Mouse (Mus musculus): ENCODE data around the gene Lrrc8d. TPM values are rescaled to one million over a fixed set of nuclear protein-coding genes. Genes with fewer than 3 reads are reported as not detected.

Lrrc8d gene
- polyA plus RNA-seq, 1 experiment from 2014 or later = 20.5 TPM

DNA sequence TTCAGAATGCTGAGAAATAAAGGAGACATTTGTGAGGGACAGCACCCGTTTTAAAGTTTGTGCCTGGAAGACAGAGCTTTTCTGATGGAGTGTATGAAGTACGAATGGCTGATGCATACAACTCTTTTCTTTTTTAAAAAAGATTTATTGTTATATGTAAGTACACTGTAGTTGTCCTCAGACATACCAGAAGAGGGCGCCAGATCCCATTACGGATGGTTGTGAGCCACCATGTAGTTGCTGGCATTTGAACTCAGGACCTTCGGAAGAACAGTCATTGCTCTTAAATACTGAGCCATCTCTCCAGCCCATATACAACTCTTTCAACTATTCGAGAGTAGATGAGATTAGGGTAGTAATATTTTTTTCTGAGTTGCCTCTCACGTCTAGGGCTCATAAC, 8.1 kb upstream of the Lrrc8d start:
- Histone ChIP-seq H3K36me3 (ENCODE audit: insufficient read depth, low read length) (no peaks in the 10 kb centered on the region), H3K9me3 (ENCODE audit: low read length) (no peaks in the 10 kb centered on the region), H3K4me3 (ENCODE audit: low read depth, low read length) (no peak overlapping the region), H3K9ac (replicated peaks; ENCODE audit: low read depth) (no peak overlapping the region), H3K27ac (ENCODE audit: low read length) (no peak overlapping the region), H3K27me3 (replicated peaks; ENCODE audit: insufficient read depth, low read length) (no peaks in the 10 kb centered on the region), H3K4me2 (replicated peaks; ENCODE audit: low read depth, low read length) (no peak overlapping the region), H3K4me1 (ENCODE audit: insufficient read depth, low read depth, low read length) (0 out of 2 replicates have a peak, but pooled peaks cover 4% of the 10 kb centered on the region)
- TF ChIP-seq CTCF (IDR thresholded peaks at IDR 0.05) (peak; percentile 62), EP300 (IDR thresholded peaks at IDR 0.05) (no peak)
- DNase-seq (ENCODE audit: low spot score) (no peak), ATAC-seq (no peak)
- 80% methylated on average over 7 of the region's 7 CpGs for WGBS

DNA sequence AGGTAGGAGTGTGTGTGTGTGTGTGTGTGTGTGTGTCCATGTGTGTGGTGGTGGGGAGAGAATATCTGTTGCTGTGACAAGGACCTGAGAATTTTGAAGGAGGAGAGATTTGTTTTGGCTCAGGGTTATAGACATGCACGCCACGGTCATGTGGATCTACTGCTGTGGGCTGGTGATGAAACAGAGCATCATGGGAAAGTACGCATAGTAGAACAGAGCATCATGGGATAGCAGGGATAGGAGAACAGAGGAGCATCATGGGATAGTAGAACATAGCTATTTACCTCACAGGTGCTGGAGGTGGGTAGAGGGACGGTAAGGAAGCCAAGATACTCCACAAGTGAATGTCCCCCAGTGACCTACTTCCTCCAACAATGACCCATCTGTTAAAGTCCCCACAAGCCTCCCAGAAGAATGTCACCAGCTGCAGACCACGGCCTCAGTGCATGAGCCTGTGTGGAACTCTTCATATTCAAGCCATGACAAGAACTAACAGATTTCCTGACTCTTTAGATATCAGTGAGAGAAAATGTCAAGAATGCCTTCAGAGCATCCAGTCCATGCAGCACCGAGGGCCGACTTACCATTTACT, 5.3 kb upstream of the Lrrc8d start:
- Histone ChIP-seq H3K27me3 (replicated peaks; ENCODE audit: insufficient read depth, low read length) (no peaks in the 10 kb centered on the region), H3K4me2 (replicated peaks; ENCODE audit: low read depth, low read length) (no peak overlapping the region), H3K27ac (ENCODE audit: low read length) (peak overlapping the region; percentile 29; the same call in 1 of the 2 replicates), H3K4me3 (ENCODE audit: low read depth, low read length) (no peak overlapping the region), H3K36me3 (ENCODE audit: insufficient read depth, low read length) (no peaks in the 10 kb centered on the region), H3K9me3 (ENCODE audit: low read length) (no peaks in the 10 kb centered on the region), H3K4me1 (ENCODE audit: insufficient read depth, low read depth, low read length) (peaks cover 4% of the 10 kb centered on the region; the same call in 1 of the 2 replicates), H3K9ac (replicated peaks; ENCODE audit: low read depth) (no peak overlapping the region)
- DNase-seq (ENCODE audit: low spot score) (no peak), ATAC-seq (no peak)
- TF ChIP-seq CTCF (IDR thresholded peaks at IDR 0.05) (no peak), EP300 (IDR thresholded peaks at IDR 0.05) (no peak)
- 68% methylated on average over 7 of the region's 7 CpGs for WGBS

GRCm38 (mm10) chr5:105696049-105696448, 3.7 kb upstream of the Lrrc8d start:
- peak; percentile 72 for TF ChIP-seq EP300 (IDR thresholded peaks at IDR 0.05)
- no peak for TF ChIP-seq CTCF (IDR thresholded peaks at IDR 0.05)
- H3K4me2 ChIP-seq (replicated peaks; ENCODE audit: low read depth, low read length) = no peak overlapping the region
- no peak overlapping the region for H3K4me3 ChIP-seq (ENCODE audit: low read depth, low read length)

GRCm38 (mm10) chr5:105697886-105698285, 1.9 kb upstream of the Lrrc8d start:
- Histone ChIP-seq H3K4me3 (ENCODE audit: low read depth, low read length) (no peak overlapping the region), H3K36me3 (ENCODE audit: insufficient read depth, low read length) (no peaks in the 10 kb centered on the region), H3K9me3 (ENCODE audit: low read length) (no peaks in the 10 kb centered on the region), H3K27me3 (replicated peaks; ENCODE audit: insufficient read depth, low read length) (no peaks in the 10 kb centered on the region), H3K9ac (replicated peaks; ENCODE audit: low read depth) (no peak overlapping the region), H3K4me1 (ENCODE audit: insufficient read depth, low read depth, low read length) (peaks cover under 1% of the 10 kb centered on the region; the same call in 1 of the 2 replicates), H3K4me2 (replicated peaks; ENCODE audit: low read depth, low read length) (no peak overlapping the region), H3K27ac (ENCODE audit: low read length) (peak overlapping the region; percentile 97; the same call in 1 of the 2 replicates)
- WGBS = 77% methylated on average over 3 of the region's 3 CpGs
- ATAC-seq (no peak), DNase-seq (ENCODE audit: low spot score) (no peak)
- no peak for TF ChIP-seq EP300 (IDR thresholded peaks at IDR 0.05)
- no peak for TF ChIP-seq CTCF (IDR thresholded peaks at IDR 0.05)

More at GRCm38 (mm10) chr5:105696049-105696448, 3.7 kb upstream of the Lrrc8d start:
- Histone ChIP-seq H3K9me3 (ENCODE audit: low read length) (no peaks in the 10 kb centered on the region), H3K27ac (ENCODE audit: low read length) (no peak overlapping the region), H3K27me3 (replicated peaks; ENCODE audit: insufficient read depth, low read length) (no peaks in the 10 kb centered on the region), H3K9ac (replicated peaks; ENCODE audit: low read depth) (no peak overlapping the region), H3K4me1 (ENCODE audit: insufficient read depth, low read depth, low read length) (peaks cover 4% of the 10 kb centered on the region; the same call in 1 of the 2 replicates), H3K36me3 (ENCODE audit: insufficient read depth, low read length) (no peaks in the 10 kb centered on the region)
- DNase-seq (ENCODE audit: low spot score) (peak; percentile 85), ATAC-seq (peak; percentile 11)
- 51% methylated on average over 6 of the region's 6 CpGs for WGBS

DNA sequence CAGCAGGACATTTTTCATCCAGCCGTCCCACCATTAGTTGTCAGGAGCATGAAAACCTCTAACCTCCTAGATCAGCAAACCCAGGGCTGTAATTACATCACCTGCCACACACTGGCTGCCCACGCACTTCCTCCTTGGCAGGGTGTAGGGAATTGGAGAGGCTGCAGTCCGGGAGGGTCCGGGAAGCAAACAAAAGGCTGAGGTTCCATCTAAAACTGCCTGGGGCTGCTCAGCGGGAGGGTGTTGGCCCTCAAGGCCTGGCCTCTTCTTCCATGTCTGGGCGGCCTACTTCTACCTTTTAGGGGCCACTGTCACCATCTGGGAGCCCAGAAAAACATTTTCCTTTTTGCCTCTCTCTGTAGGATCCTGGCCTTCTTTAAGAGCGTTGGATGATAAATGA, 1.1 kb upstream of the Lrrc8d start:
- no peak overlapping the region for H3K4me3 ChIP-seq (ENCODE audit: low read depth, low read length)
- H3K9ac ChIP-seq (replicated peaks; ENCODE audit: low read depth) = no peak overlapping the region
- peak overlapping the region; percentile 97 for H3K4me2 ChIP-seq (replicated peaks; ENCODE audit: low read depth, low read length)
- TF ChIP-seq EP300 (IDR thresholded peaks at IDR 0.05) (peak; percentile 23; the same call in 1 of the 2 replicates), CTCF (IDR thresholded peaks at IDR 0.05) (peak; percentile 16; the same call in 1 of the 2 replicates)
- no peaks in the 10 kb centered on the region for H3K36me3 ChIP-seq (ENCODE audit: insufficient read depth, low read length)
- DNase-seq (ENCODE audit: low spot score) = peak; percentile 87
- WGBS = 20% methylated on average over 7 of the region's 7 CpGs
- no peaks in the 10 kb centered on the region for H3K27me3 ChIP-seq (replicated peaks; ENCODE audit: insufficient read depth, low read length)
- ATAC-seq = peak; percentile 41
- peaks cover 7% of the 10 kb centered on the region; the same call in 1 of the 2 replicates for H3K4me1 ChIP-seq (ENCODE audit: insufficient read depth, low read depth, low read length)
- no peaks in the 10 kb centered on the region for H3K9me3 ChIP-seq (ENCODE audit: low read length)
- peak overlapping the region; percentile 97 for H3K27ac ChIP-seq (ENCODE audit: low read length)

DNA sequence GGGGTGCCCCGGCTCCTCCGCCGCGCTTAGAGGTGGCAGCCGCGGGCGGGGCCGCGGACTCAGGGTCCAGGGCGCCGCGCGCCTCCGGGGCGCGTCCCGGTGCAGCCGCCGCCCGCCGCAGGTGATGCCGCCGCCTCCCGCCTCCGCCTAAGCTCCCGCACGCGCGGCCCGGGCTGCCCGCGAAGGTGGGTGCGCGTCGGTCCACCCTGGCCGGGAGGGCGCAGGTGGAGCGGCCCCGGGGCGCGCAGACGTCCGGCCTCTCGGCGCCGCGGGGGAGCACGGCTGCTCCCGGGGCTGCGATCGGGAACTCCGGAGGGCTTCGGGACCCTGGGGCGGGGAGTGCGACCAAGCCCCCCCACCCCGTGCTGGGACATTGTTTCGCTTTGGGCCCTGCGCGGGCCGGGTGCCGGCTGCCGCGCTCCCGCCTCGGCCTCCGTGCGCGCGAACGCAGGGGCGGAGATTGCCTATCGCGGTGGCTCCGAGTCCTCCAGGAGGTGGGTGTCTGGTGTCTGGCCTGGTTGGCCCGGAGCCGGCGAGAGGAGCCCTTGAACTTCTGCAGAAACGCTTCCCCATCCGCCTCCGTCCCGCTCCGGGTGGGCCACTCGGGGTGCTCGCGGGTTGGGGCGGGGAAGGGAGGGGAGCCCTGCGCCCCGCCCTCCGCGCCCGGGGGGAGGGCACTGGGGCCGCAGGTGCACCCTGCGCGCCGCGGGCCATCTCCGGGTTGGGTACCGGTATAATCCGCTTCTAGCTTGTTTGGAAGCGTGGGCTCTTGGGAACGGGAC, 492 bp downstream of the Lrrc8d start:
- H3K9ac ChIP-seq (replicated peaks; ENCODE audit: low read depth) = peak overlapping the region; percentile 93
- peak overlapping the region; percentile 97 for H3K4me2 ChIP-seq (replicated peaks; ENCODE audit: low read depth, low read length)
- H3K9me3 ChIP-seq (ENCODE audit: low read length) = no peaks in the 10 kb centered on the region
- no peaks in the 10 kb centered on the region for H3K36me3 ChIP-seq (ENCODE audit: insufficient read depth, low read length)
- H3K27ac ChIP-seq (ENCODE audit: low read length) = peak overlapping the region; percentile 97
- peaks cover 7% of the 10 kb centered on the region; the same call in 1 of the 2 replicates for H3K4me1 ChIP-seq (ENCODE audit: insufficient read depth, low read depth, low read length)
- TF ChIP-seq CTCF (IDR thresholded peaks at IDR 0.05) (no peak; the same call in 1 of the 2 replicates), EP300 (IDR thresholded peaks at IDR 0.05) (no peak)
- no peaks in the 10 kb centered on the region for H3K27me3 ChIP-seq (replicated peaks; ENCODE audit: insufficient read depth, low read length)
- H3K4me3 ChIP-seq (ENCODE audit: low read depth, low read length) = peak overlapping the region; percentile 89
- DNase-seq (ENCODE audit: low spot score) (peak; percentile 89), ATAC-seq (peak; percentile 75)
- under 1% methylated on average over 71 of the region's 101 CpGs for WGBS
